ENCODE assay signal across 6 mouse cellular contexts in the genomic region with DNA sequence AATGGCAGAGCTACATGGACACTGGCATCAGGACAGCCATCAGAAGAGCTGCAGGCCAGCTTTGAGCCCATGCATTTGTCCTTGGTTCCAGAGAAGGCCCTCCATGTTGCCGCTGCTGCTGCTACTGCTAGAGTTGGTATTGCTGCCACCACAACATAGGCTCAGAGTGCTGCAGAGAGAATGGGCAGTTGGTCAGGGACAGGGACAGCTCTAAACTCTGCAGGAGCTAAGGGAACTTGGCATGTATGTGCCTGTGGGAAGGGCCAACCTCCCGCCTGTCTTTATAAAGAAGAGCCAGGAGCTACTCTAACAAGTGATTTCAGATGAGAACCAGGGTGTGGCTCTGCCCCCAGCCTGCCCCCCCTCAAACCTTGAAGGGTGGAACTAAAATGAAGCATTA.
"Had no signal": no experiment of that assay in that cellular context is flagged by ENCODE, and none has a peak within 500 bp of the region (broad histone marks: within the 10 kb centered on the region; RNA-seq: fewer than 3 reads in every experiment).

No protein-coding gene starts in this region.

- DNase-seq: kidney, postnatal 10 days; kidney, postnatal 4 days; lung, embryonic 14.5 days; lung, postnatal 10 days; right cerebral cortex, postnatal 14 days; thymus, postnatal 36 days had no signal
